Mouse (Mus musculus): Measurements from ENCODE around the gene Pomt2. TPM values are rescaled to one million over a fixed set of nuclear protein-coding genes. Genes with fewer than 3 reads are reported as not detected.

Gene Pomt2
- polyA plus RNA-seq, 1 experiment from 2014 or later: 17.6 TPM

DNA sequence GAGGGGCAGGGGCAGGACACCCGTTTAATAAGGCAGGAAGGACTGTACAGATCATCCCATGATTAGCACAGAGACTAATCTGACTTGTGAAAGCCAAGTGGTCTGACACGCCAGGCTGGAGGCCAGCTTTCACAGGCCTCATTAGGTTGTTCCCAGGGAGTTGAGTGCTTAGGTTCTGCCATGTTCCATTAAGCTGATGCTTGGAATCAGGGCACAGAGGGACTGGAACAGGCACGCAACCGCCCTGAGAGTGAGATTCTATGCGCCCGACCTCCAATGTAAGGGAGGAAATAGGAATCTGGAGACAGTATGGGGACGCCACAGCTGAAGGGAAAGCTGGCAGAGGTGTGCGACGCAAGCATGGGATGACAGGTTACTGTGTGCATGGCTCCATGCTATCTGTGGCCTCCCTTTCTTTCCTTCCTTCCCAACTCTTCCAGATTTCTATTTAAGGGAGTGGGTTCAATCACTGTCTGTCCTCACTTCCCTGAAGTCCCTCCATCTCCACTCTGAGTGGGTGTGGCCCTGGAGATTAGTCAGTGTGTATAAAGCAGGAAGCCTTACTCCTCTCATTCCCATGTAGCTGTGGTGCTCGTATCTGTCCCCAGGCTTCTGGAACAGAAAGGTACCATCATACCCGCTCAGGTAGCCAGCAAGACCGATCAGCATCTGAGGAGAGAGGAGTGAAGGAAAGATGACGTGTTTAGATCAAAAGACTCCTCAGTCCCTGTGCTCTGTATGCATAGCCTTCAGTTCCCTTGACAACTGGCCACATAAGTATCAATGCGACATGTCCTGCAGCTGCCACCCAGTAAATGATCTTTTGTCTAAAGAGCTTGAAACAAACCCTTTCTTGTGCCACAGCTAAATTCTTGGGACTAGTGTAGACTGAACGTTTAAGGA is 10.1 kb downstream of the Pomt2 start:
- H3K4me1 ChIP-seq (ENCODE audit: control insufficient read depth, insufficient read depth, low read length): no peaks in the 10 kb centered on the region; the same call in 1 of the 2 replicates
- H3K4me2 ChIP-seq (ENCODE audit: low read depth): no peak overlapping the region
- DNase-seq (ENCODE audit: low spot score) (peak; percentile 24), ATAC-seq (ENCODE audit: insufficient read depth, low FRiP score, low TSS enrichment) (peak; percentile 87)
- peak overlapping the region; percentile 53; the same call in 1 of the 2 replicates for H3K27ac ChIP-seq (ENCODE audit: low read depth, low read length)
- H3K9ac ChIP-seq (ENCODE audit: low read length): no peak overlapping the region
- H3K4me3 ChIP-seq (ENCODE audit: low read depth, low read length): no peak overlapping the region
- no peaks in the 10 kb centered on the region for H3K27me3 ChIP-seq (ENCODE audit: control insufficient read depth, insufficient read depth, low read length)
- no peaks in the 10 kb centered on the region for H3K9me3 ChIP-seq (ENCODE audit: control insufficient read depth, low read length)
- WGBS: 74% methylated on average over 15 of the region's 15 CpGs
- H3K36me3 ChIP-seq (ENCODE audit: control insufficient read depth, insufficient read depth, low read length): no peaks in the 10 kb centered on the region

- no peaks in the 10 kb centered on the region for H3K9me3 ChIP-seq (ENCODE audit: control insufficient read depth, low read length)
- 94% methylated on average over 9 of the region's 9 CpGs for WGBS
- H3K4me2 ChIP-seq (ENCODE audit: low read depth): no peak overlapping the region
- H3K36me3 ChIP-seq (ENCODE audit: control insufficient read depth, insufficient read depth, low read length): no peaks in the 10 kb centered on the region
- DNase-seq (ENCODE audit: low spot score): no peak
- no peak overlapping the region for H3K4me3 ChIP-seq (ENCODE audit: low read depth, low read length)
- no peak overlapping the region for H3K9ac ChIP-seq (ENCODE audit: low read length)
- no peak for ATAC-seq (ENCODE audit: insufficient read depth, low FRiP score, low TSS enrichment)
- no peaks in the 10 kb centered on the region for H3K4me1 ChIP-seq (ENCODE audit: control insufficient read depth, insufficient read depth, low read length)
- H3K27ac ChIP-seq (ENCODE audit: low read depth, low read length): no peak overlapping the region
- no peaks in the 10 kb centered on the region for H3K27me3 ChIP-seq (ENCODE audit: control insufficient read depth, insufficient read depth, low read length)
Observed at GRCm38 (mm10) chr12:87132784-87133183, 15.0 kb downstream of the Pomt2 start.

GRCm38 (mm10) chr12:87132210-87132609 is 15.6 kb downstream of the Pomt2 start:
- 95% methylated on average over 6 of the region's 6 CpGs for WGBS
- Histone ChIP-seq H3K27me3 (ENCODE audit: control insufficient read depth, insufficient read depth, low read length) (no peaks in the 10 kb centered on the region), H3K36me3 (ENCODE audit: control insufficient read depth, insufficient read depth, low read length) (no peaks in the 10 kb centered on the region), H3K27ac (ENCODE audit: low read depth, low read length) (no peak overlapping the region), H3K4me1 (ENCODE audit: control insufficient read depth, insufficient read depth, low read length) (no peaks in the 10 kb centered on the region), H3K9me3 (ENCODE audit: control insufficient read depth, low read length) (no peaks in the 10 kb centered on the region), H3K4me3 (ENCODE audit: low read depth, low read length) (no peak overlapping the region), H3K9ac (ENCODE audit: low read length) (no peak overlapping the region), H3K4me2 (ENCODE audit: low read depth) (no peak overlapping the region)
- DNase-seq (ENCODE audit: low spot score) (no peak), ATAC-seq (ENCODE audit: insufficient read depth, low FRiP score, low TSS enrichment) (no peak)

DNA sequence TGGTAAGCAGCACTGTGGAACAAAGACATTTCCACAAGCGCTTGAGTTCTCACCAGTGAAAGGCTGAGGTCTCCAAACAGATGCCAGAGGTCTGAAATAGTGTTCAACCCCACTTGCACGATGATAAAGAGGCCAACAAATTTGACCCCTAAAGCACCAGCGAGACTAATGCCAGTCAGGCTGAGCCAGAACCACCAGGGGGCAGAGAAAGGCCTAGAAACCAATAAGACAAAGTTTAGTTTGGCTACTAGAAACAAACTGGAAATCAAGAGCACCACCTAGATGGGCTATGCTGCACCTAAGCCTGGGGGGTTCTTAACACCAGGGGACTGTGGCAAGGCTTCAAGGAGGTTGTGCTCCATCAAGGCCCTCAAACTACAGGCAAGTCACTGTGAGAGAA is 16.1 kb downstream of the Pomt2 start:
- Histone ChIP-seq H3K36me3 (ENCODE audit: control insufficient read depth, insufficient read depth, low read length) (no peaks in the 10 kb centered on the region), H3K27me3 (ENCODE audit: control insufficient read depth, insufficient read depth, low read length) (no peaks in the 10 kb centered on the region), H3K27ac (ENCODE audit: low read depth, low read length) (no peak overlapping the region), H3K4me3 (ENCODE audit: low read depth, low read length) (no peak overlapping the region), H3K9me3 (ENCODE audit: control insufficient read depth, low read length) (no peaks in the 10 kb centered on the region), H3K9ac (ENCODE audit: low read length) (no peak overlapping the region), H3K4me2 (ENCODE audit: low read depth) (no peak overlapping the region), H3K4me1 (ENCODE audit: control insufficient read depth, insufficient read depth, low read length) (no peaks in the 10 kb centered on the region)
- 72% methylated on average over 3 of the region's 3 CpGs for WGBS
- ATAC-seq (ENCODE audit: insufficient read depth, low FRiP score, low TSS enrichment): no peak
- DNase-seq (ENCODE audit: low spot score): no peak

- 83% methylated on average over 2 of the region's 2 CpGs for WGBS
- no peaks in the 10 kb centered on the region for H3K27me3 ChIP-seq (ENCODE audit: control insufficient read depth, insufficient read depth, low read length)
- no peak overlapping the region for H3K9ac ChIP-seq (ENCODE audit: low read length)
- H3K4me2 ChIP-seq (ENCODE audit: low read depth): no peak overlapping the region
- ATAC-seq (ENCODE audit: insufficient read depth, low FRiP score, low TSS enrichment): no peak
- H3K9me3 ChIP-seq (ENCODE audit: control insufficient read depth, low read length): no peaks in the 10 kb centered on the region
- no peaks in the 10 kb centered on the region for H3K36me3 ChIP-seq (ENCODE audit: control insufficient read depth, insufficient read depth, low read length)
- no peaks in the 10 kb centered on the region for H3K4me1 ChIP-seq (ENCODE audit: control insufficient read depth, insufficient read depth, low read length)
- H3K27ac ChIP-seq (ENCODE audit: low read depth, low read length): no peak overlapping the region
- DNase-seq (ENCODE audit: low spot score): no peak
- H3K4me3 ChIP-seq (ENCODE audit: low read depth, low read length): no peak overlapping the region
Observed at GRCm38 (mm10) chr12:87131181-87131580, 16.6 kb downstream of the Pomt2 start.

DNA sequence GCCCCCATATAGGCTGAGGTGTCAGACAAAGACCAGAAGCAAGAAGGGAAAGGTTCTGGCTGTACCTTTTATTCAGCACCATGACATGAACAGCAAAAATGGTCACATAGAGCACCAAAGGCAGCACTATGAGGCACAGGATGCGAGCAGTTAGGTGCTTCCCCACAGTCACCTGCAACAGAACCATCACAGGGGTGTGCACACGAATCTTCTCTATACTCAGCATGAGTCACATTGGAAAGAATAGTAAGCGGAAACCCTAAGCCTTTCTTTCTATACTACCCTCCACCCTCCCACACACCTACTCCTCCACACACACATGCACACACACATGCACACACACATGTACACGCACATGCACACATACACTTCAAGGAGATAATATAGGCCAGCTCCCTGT is 17.5 kb downstream of the Pomt2 start:
- WGBS: 91% methylated on average over 4 of the region's 4 CpGs
- Histone ChIP-seq H3K4me2 (ENCODE audit: low read depth) (no peak overlapping the region), H3K4me3 (ENCODE audit: low read depth, low read length) (no peak overlapping the region), H3K9me3 (ENCODE audit: control insufficient read depth, low read length) (no peaks in the 10 kb centered on the region), H3K27ac (ENCODE audit: low read depth, low read length) (no peak overlapping the region), H3K9ac (ENCODE audit: low read length) (no peak overlapping the region), H3K4me1 (ENCODE audit: control insufficient read depth, insufficient read depth, low read length) (no peaks in the 10 kb centered on the region), H3K36me3 (ENCODE audit: control insufficient read depth, insufficient read depth, low read length) (no peaks in the 10 kb centered on the region), H3K27me3 (ENCODE audit: control insufficient read depth, insufficient read depth, low read length) (no peaks in the 10 kb centered on the region)
- ATAC-seq (ENCODE audit: insufficient read depth, low FRiP score, low TSS enrichment) (no peak), DNase-seq (ENCODE audit: low spot score) (no peak)

DNA sequence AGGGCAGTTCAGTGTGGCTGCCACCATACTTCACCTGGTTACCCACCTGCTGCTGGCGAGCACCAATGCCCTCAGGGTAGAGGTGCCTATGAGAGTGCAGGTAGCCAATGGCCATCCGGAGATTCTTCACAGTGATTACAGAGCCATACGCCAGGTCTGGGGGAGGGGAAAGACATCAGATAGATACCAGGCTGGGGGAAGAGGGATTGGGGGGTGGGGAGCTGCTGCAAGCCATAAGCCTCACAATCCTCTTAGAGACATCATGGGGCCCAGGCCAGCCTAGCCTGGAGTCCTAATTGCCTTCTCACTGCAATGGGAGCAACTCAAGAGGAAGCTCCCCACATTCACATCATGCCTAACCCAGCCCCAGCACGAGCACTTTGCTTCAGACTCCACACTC is 20.5 kb downstream of the Pomt2 start:
- no peak overlapping the region for H3K4me3 ChIP-seq (ENCODE audit: low read depth, low read length)
- H3K9ac ChIP-seq (ENCODE audit: low read length): no peak overlapping the region
- H3K9me3 ChIP-seq (ENCODE audit: control insufficient read depth, low read length): no peaks in the 10 kb centered on the region
- ATAC-seq (ENCODE audit: insufficient read depth, low FRiP score, low TSS enrichment) (no peak), DNase-seq (ENCODE audit: low spot score) (no peak)
- WGBS: 86% methylated on average over 4 of the region's 4 CpGs
- H3K27me3 ChIP-seq (ENCODE audit: control insufficient read depth, insufficient read depth, low read length): no peaks in the 10 kb centered on the region
- peaks cover 3% of the 10 kb centered on the region; the same call in 1 of the 2 replicates for H3K36me3 ChIP-seq (ENCODE audit: control insufficient read depth, insufficient read depth, low read length)
- H3K4me2 ChIP-seq (ENCODE audit: low read depth): no peak overlapping the region
- H3K27ac ChIP-seq (ENCODE audit: low read depth, low read length): no peak overlapping the region
- no peaks in the 10 kb centered on the region for H3K4me1 ChIP-seq (ENCODE audit: control insufficient read depth, insufficient read depth, low read length)

GRCm38 (mm10) chr12:87121918-87122589 is 25.7 kb downstream of the Pomt2 start:
- WGBS: 92% methylated on average over 4 of the region's 4 CpGs
- H3K36me3 ChIP-seq (ENCODE audit: control insufficient read depth, insufficient read depth, low read length): peaks cover 3% of the 10 kb centered on the region; the same call in 1 of the 2 replicates
- no peaks in the 10 kb centered on the region for H3K4me1 ChIP-seq (ENCODE audit: control insufficient read depth, insufficient read depth, low read length)
- no peak overlapping the region for H3K9ac ChIP-seq (ENCODE audit: low read length)
- no peak overlapping the region for H3K4me3 ChIP-seq (ENCODE audit: low read depth, low read length)
- DNase-seq (ENCODE audit: low spot score) (no peak), ATAC-seq (ENCODE audit: insufficient read depth, low FRiP score, low TSS enrichment) (no peak)
- no peaks in the 10 kb centered on the region for H3K27me3 ChIP-seq (ENCODE audit: control insufficient read depth, insufficient read depth, low read length)
- H3K4me2 ChIP-seq (ENCODE audit: low read depth): no peak overlapping the region
- H3K27ac ChIP-seq (ENCODE audit: low read depth, low read length): no peak overlapping the region
- H3K9me3 ChIP-seq (ENCODE audit: control insufficient read depth, low read length): no peaks in the 10 kb centered on the region
